Mouse (Mus musculus): ENCODE measurements around the gene Rps6ka4. TPM values are rescaled to one million over a fixed set of nuclear protein-coding genes. Genes with fewer than 3 reads are reported as not detected.

Rps6ka4 gene
- total RNA-seq, 2 experiments from 2014 or later = 17.0 to 17.3 TPM

Small RNA genes within 50 kb of the gene (microRNA-seq; reads per million reads assigned to microRNA genes)
- 0 reads per million in 2 experiments for gene Mir5046

Other genes with a start within 250 kb of the Rps6ka4 start
- 1 to 10 TPM in 1 of 2 experiments, under 1 TPM in 1; 0.79 to 2.2 TPM for gene Ccdc88b, start 17.6 kb upstream of the Rps6ka4 start, total RNA-seq (2021)
- gene Trmt112, start 69.1 kb upstream of the Rps6ka4 start, total RNA-seq (2021) = 10 to 100 TPM; 37.7 to 39.3 TPM
- 100 to 1,000 TPM; 763 to 838 TPM for gene Prdx5, start 69.5 kb upstream of the Rps6ka4 start, total RNA-seq (2021)
- 100 to 1,000 TPM; 150 to 178 TPM for gene Esrra, start 81.2 kb upstream of the Rps6ka4 start, total RNA-seq (2021)
- gene Catsperz, start 84.7 kb upstream of the Rps6ka4 start, total RNA-seq (2021) = not detected
- not detected for gene Kcnk4, start 93.9 kb upstream of the Rps6ka4 start, total RNA-seq (2021)
- 10 to 100 TPM; 21.1 to 22.4 TPM for gene Bad, start 101.2 kb upstream of the Rps6ka4 start, total RNA-seq (2021)
- 10 to 100 TPM; 32.4 to 33.0 TPM for gene Gpr137, start 101.8 kb upstream of the Rps6ka4 start, total RNA-seq (2021)
- gene Ppp1r14b, start 134.3 kb upstream of the Rps6ka4 start, total RNA-seq (2021) = 10 to 100 TPM; 78.3 to 95.2 TPM
- gene Plcb3, start 135.8 kb upstream of the Rps6ka4 start, total RNA-seq (2021) = 10 to 100 TPM; 14.7 TPM
- gene Fkbp2, start 139.9 kb upstream of the Rps6ka4 start, total RNA-seq (2021) = 10 to 100 TPM; 18.9 to 19.1 TPM
- 100 to 1,000 TPM; 462 to 481 TPM for gene Vegfb, start 147.0 kb upstream of the Rps6ka4 start, total RNA-seq (2021)
- gene Dnajc4, start 151.9 kb upstream of the Rps6ka4 start, total RNA-seq (2021) = 10 to 100 TPM; 54.6 to 55.1 TPM
- gene Nudt22, start 155.5 kb upstream of the Rps6ka4 start, total RNA-seq (2021) = 10 to 100 TPM; 23.7 to 25.4 TPM
- 10 to 100 TPM; 22.4 to 26.4 TPM for gene Trpt1, start 155.5 kb upstream of the Rps6ka4 start, total RNA-seq (2021)
- 1 to 10 TPM; 4.4 to 6.0 TPM for gene Fermt3, start 178.8 kb upstream of the Rps6ka4 start, total RNA-seq (2021)
- gene Stip1, start 199.3 kb upstream of the Rps6ka4 start, total RNA-seq (2021) = 100 to 1,000 TPM; 137 to 160 TPM
- 100 to 1,000 TPM; 303 to 332 TPM for gene Macrod1, start 216.2 kb upstream of the Rps6ka4 start, total RNA-seq (2021)

All from heart, adult 18-20 months (tissue).